In genomic region chr17:28347327-28347726, GRCm38 (mm10) we compare ENCODE assay signal across 25 mouse cellular contexts. TPM values are rescaled to one million over a fixed set of nuclear protein-coding genes. Genes with fewer than 3 reads are reported as not detected.
DNase-seq lines count a peak whose midpoint lies in the region; ATAC-seq and TF ChIP-seq lines count a peak whose summit lies in the region.
"Had no signal": no experiment of that assay in that cellular context is flagged by ENCODE, and none has a peak within 500 bp of the region (broad histone marks: within the 10 kb centered on the region; RNA-seq: fewer than 3 reads in every experiment).

No protein-coding gene starts in this region.

- no peak for TF ChIP-seq CTCF in intestine, postnatal 0 days (IDR thresholded peaks at IDR 0.05; ENCODE audit: low read depth)
- TF ChIP-seq CTCF in lung, postnatal 0 days (IDR thresholded peaks at IDR 0.05) = no peak

- no peak for ATAC-seq in intestine, embryonic 15.5 days
- ATAC-seq in intestine, postnatal 0 days = no peak
- no peak for ATAC-seq in lung, postnatal 0 days
- ATAC-seq in embryonic facial prominence, embryonic 15.5 days (ENCODE audit: insufficient number of reproducible peaks, low FRiP score, low TSS enrichment, low read depth) = no peak
- no peak for ATAC-seq in stomach, embryonic 15.5 days (ENCODE audit: insufficient read depth, low FRiP score, low read depth)
- ATAC-seq: activated CD4-positive, CD25-positive, alpha-beta regulatory T cell, adult 4 months; hindbrain, embryonic 16.5 days had no signal

- H3K4me2 ChIP-seq in intestine, embryonic 15.5 days (replicated peaks) = peak overlapping the region; percentile 93
- H3K4me2 ChIP-seq in intestine, postnatal 0 days (replicated peaks; ENCODE audit: low read depth) = no peak overlapping the region
- no peak overlapping the region for H3K4me2 ChIP-seq in lung, postnatal 0 days (replicated peaks; ENCODE audit: low read depth, low read length)
- peak overlapping the region; percentile 82 for H3K4me2 ChIP-seq in embryonic facial prominence, embryonic 15.5 days (replicated peaks)
- H3K4me2 ChIP-seq in stomach, embryonic 15.5 days = peak overlapping the region; percentile 87; the same call in 1 of the 2 replicates
- H3K4me2 ChIP-seq: forebrain, embryonic 12.5 days; liver, embryonic 15.5 days had no signal

- no peaks in the 10 kb centered on the region for H3K9me3 ChIP-seq in intestine, embryonic 15.5 days
- no peaks in the 10 kb centered on the region for H3K9me3 ChIP-seq in intestine, postnatal 0 days (ENCODE audit: control insufficient read depth)
- no peaks in the 10 kb centered on the region for H3K9me3 ChIP-seq in lung, postnatal 0 days (ENCODE audit: low read length)
- H3K9me3 ChIP-seq in embryonic facial prominence, embryonic 15.5 days (replicated peaks) = no peaks in the 10 kb centered on the region
- H3K9me3 ChIP-seq in stomach, embryonic 15.5 days = no peaks in the 10 kb centered on the region
- H3K9me3 ChIP-seq: forebrain, embryonic 12.5 days; G1E; liver, embryonic 15.5 days had no signal

- H3K27ac ChIP-seq in intestine, embryonic 15.5 days = 0 out of 2 replicates have a peak overlapping the region, but pooled peaks have one; percentile 13
- H3K27ac ChIP-seq in intestine, postnatal 0 days (ENCODE audit: low read depth, low read length) = no peak overlapping the region
- H3K27ac ChIP-seq in lung, postnatal 0 days (ENCODE audit: low read length) = 0 out of 2 replicates have a peak overlapping the region, but pooled peaks have one; percentile 20
- H3K27ac ChIP-seq in embryonic facial prominence, embryonic 15.5 days (replicated peaks) = peak overlapping the region; percentile 58; the same call in 1 of the 2 replicates
- H3K27ac ChIP-seq in stomach, embryonic 15.5 days = peak overlapping the region; percentile 9; the same call in 1 of the 2 replicates
- H3K27ac ChIP-seq: forebrain, embryonic 12.5 days; left cerebral cortex, adult 2 months; liver, embryonic 15.5 days had no signal

- TF ChIP-seq EP300 in lung, postnatal 0 days (IDR thresholded peaks at IDR 0.05) = no peak

- H3K27me3 ChIP-seq in intestine, embryonic 15.5 days (replicated peaks) = no peaks in the 10 kb centered on the region
- no peaks in the 10 kb centered on the region for H3K27me3 ChIP-seq in intestine, postnatal 0 days (replicated peaks; ENCODE audit: control insufficient read depth, insufficient read depth, low read length)
- H3K27me3 ChIP-seq in lung, postnatal 0 days (replicated peaks; ENCODE audit: insufficient read depth, low read length) = no peaks in the 10 kb centered on the region
- H3K27me3 ChIP-seq in embryonic facial prominence, embryonic 15.5 days = no peaks in the 10 kb centered on the region
- H3K27me3 ChIP-seq in stomach, embryonic 15.5 days (replicated peaks) = no peaks in the 10 kb centered on the region

- H3K9ac ChIP-seq in intestine, embryonic 15.5 days = 0 out of 2 replicates have a peak overlapping the region, but pooled peaks have one; percentile 5
- no peak overlapping the region for H3K9ac ChIP-seq in intestine, postnatal 0 days (ENCODE audit: low read depth, low read length)
- no peak overlapping the region for H3K9ac ChIP-seq in lung, postnatal 0 days (replicated peaks; ENCODE audit: low read depth)
- H3K9ac ChIP-seq in embryonic facial prominence, embryonic 15.5 days = no peak overlapping the region
- H3K9ac ChIP-seq in stomach, embryonic 15.5 days = no peak overlapping the region
- H3K9ac ChIP-seq: forebrain, embryonic 12.5 days; liver, embryonic 15.5 days had no signal

- no peaks in the 10 kb centered on the region for H3K36me3 ChIP-seq in intestine, embryonic 15.5 days
- no peaks in the 10 kb centered on the region for H3K36me3 ChIP-seq in intestine, postnatal 0 days (ENCODE audit: control insufficient read depth, insufficient read depth)
- no peaks in the 10 kb centered on the region for H3K36me3 ChIP-seq in lung, postnatal 0 days (ENCODE audit: insufficient read depth, low read length)
- H3K36me3 ChIP-seq in embryonic facial prominence, embryonic 15.5 days = no peaks in the 10 kb centered on the region
- no peaks in the 10 kb centered on the region for H3K36me3 ChIP-seq in stomach, embryonic 15.5 days
- H3K36me3 ChIP-seq: forebrain, embryonic 12.5 days; liver, embryonic 15.5 days had no signal

- peaks cover 77% of the 10 kb centered on the region for H3K4me1 ChIP-seq in intestine, embryonic 15.5 days (replicated peaks)
- H3K4me1 ChIP-seq in intestine, postnatal 0 days (replicated peaks; ENCODE audit: control insufficient read depth, insufficient read depth, low read length) = peaks cover 21% of the 10 kb centered on the region
- peaks cover 39% of the 10 kb centered on the region; the same call in 1 of the 2 replicates for H3K4me1 ChIP-seq in lung, postnatal 0 days (ENCODE audit: insufficient read depth, low read depth, low read length)
- peaks cover 82% of the 10 kb centered on the region for H3K4me1 ChIP-seq in embryonic facial prominence, embryonic 15.5 days
- peaks cover 76% of the 10 kb centered on the region for H3K4me1 ChIP-seq in stomach, embryonic 15.5 days

- WGBS in intestine, embryonic 15.5 days = 77% methylated on average over 10 of the region's 10 CpGs
- 73% methylated on average over 10 of the region's 10 CpGs for WGBS in intestine, postnatal 0 days
- 50% methylated on average over 10 of the region's 10 CpGs for WGBS in lung, postnatal 0 days
- WGBS in embryonic facial prominence, embryonic 15.5 days = 57% methylated on average over 10 of the region's 10 CpGs
- WGBS in stomach, embryonic 15.5 days = 75% methylated on average over 10 of the region's 10 CpGs

- DNase-seq in lung, postnatal 0 days (ENCODE audit: low spot score) = no peak
- no peak for DNase-seq in lung, postnatal 14 days
- no peak for DNase-seq in right cerebral cortex, postnatal 10 days (ENCODE audit: low spot score in 2 of 2)
- no peak for DNase-seq in yolk sac, embryonic 10.5 days (ENCODE audit: low spot score)
- DNase-seq: adrenal gland, postnatal 14 days; cerebellum, adult 9-11 months; gastrocnemius, postnatal 10 days; heart, adult 18-20 months; kidney, adult 18-20 months; kidney, postnatal 36 days; layer of hippocampus, adult 9-11 months; midbrain, embryonic 14.5 days; right cerebral cortex, postnatal 25 days; thymus, postnatal 36 days had no signal

- H3K4me3 ChIP-seq in intestine, embryonic 15.5 days (replicated peaks) = no peak overlapping the region
- no peak overlapping the region for H3K4me3 ChIP-seq in intestine, postnatal 0 days (ENCODE audit: low read depth, low read length)
- no peak overlapping the region for H3K4me3 ChIP-seq in lung, postnatal 0 days (ENCODE audit: low read depth, low read length)
- H3K4me3 ChIP-seq in embryonic facial prominence, embryonic 15.5 days (replicated peaks) = peak overlapping the region; percentile 89
- H3K4me3 ChIP-seq in stomach, embryonic 15.5 days (replicated peaks) = 0 out of 2 replicates have a peak overlapping the region, but pooled peaks have one; percentile 89
- H3K4me3 ChIP-seq: forebrain, embryonic 12.5 days; left cerebral cortex, adult 2 months; liver, embryonic 15.5 days had no signal

RNA-seq across cellular contexts. Expression of gene Tead3, which starts 3.3 kb away (rescaled TPM):
- 8.9 and 10.0 TPM in 2 replicates for polyA plus RNA-seq in intestine, embryonic 15.5 days (2015; fragmentation: Nextera tagmentation; extraction: Ambion mirVana)
- polyA plus RNA-seq in intestine, postnatal 0 days (2015; fragmentation: Nextera tagmentation; extraction: Ambion mirVana) = 5.8 and 6.2 TPM in 2 replicates
- 9.7 and 11.4 TPM in 2 replicates for polyA plus RNA-seq in lung, postnatal 0 days (2015; fragmentation: Nextera tagmentation; extraction: Ambion mirVana)
- polyA plus RNA-seq in embryonic facial prominence, embryonic 15.5 days (2015; fragmentation: Nextera tagmentation; extraction: Ambion mirVana) = 17.9 and 18.8 TPM in 2 replicates
- polyA plus RNA-seq in stomach, embryonic 15.5 days (2015; fragmentation: Nextera tagmentation; extraction: Ambion mirVana) = 11.5 and 12.0 TPM in 2 replicates
- polyA plus RNA-seq: activated CD4-positive, CD25-positive, alpha-beta regulatory T cell, adult 4 months had no signal

RNA-seq across cellular contexts. Expression of gene Tulp1, which starts 17.7 kb away (rescaled TPM):
- 3.6 and 4.1 TPM in 2 replicates for polyA plus RNA-seq in intestine, embryonic 15.5 days (2015; fragmentation: Nextera tagmentation; extraction: Ambion mirVana)
- polyA plus RNA-seq in intestine, postnatal 0 days (2015; fragmentation: Nextera tagmentation; extraction: Ambion mirVana) = 1.2 and 1.4 TPM in 2 replicates
- 18.1 and 22.7 TPM in 2 replicates for polyA plus RNA-seq in lung, postnatal 0 days (2015; fragmentation: Nextera tagmentation; extraction: Ambion mirVana)
- 5.1 and 5.8 TPM in 2 replicates for polyA plus RNA-seq in embryonic facial prominence, embryonic 15.5 days (2015; fragmentation: Nextera tagmentation; extraction: Ambion mirVana)
- polyA plus RNA-seq in stomach, embryonic 15.5 days (2015; fragmentation: Nextera tagmentation; extraction: Ambion mirVana) = 4.2 and 5.0 TPM in 2 replicates
- polyA plus RNA-seq: activated CD4-positive, CD25-positive, alpha-beta regulatory T cell, adult 4 months; frontal cortex, adult 2 months; G1E had no signal

RNA-seq across cellular contexts. Expression of gene Rpl10a, which starts 19.1 kb away (rescaled TPM):
- 639 and 690 TPM in 2 replicates for polyA plus RNA-seq in intestine, embryonic 15.5 days (2015; fragmentation: Nextera tagmentation; extraction: Ambion mirVana)
- 383 and 417 TPM in 2 replicates for polyA plus RNA-seq in intestine, postnatal 0 days (2015; fragmentation: Nextera tagmentation; extraction: Ambion mirVana)
- polyA plus RNA-seq in lung, postnatal 0 days (2015; fragmentation: Nextera tagmentation; extraction: Ambion mirVana) = 446 and 458 TPM in 2 replicates
- polyA plus RNA-seq in embryonic facial prominence, embryonic 15.5 days (2015; fragmentation: Nextera tagmentation; extraction: Ambion mirVana) = 620 and 681 TPM in 2 replicates
- 490 and 616 TPM in 2 replicates for polyA plus RNA-seq in stomach, embryonic 15.5 days (2015; fragmentation: Nextera tagmentation; extraction: Ambion mirVana)

RNA-seq across cellular contexts. Expression of gene Fance, which starts 34.0 kb away (rescaled TPM):
- 22.7 and 29.8 TPM in 2 replicates for polyA plus RNA-seq in intestine, embryonic 15.5 days (2015; fragmentation: Nextera tagmentation; extraction: Ambion mirVana)
- 10.3 and 11.0 TPM in 2 replicates for polyA plus RNA-seq in intestine, postnatal 0 days (2015; fragmentation: Nextera tagmentation; extraction: Ambion mirVana)
- 21.8 and 24.3 TPM in 2 replicates for polyA plus RNA-seq in lung, postnatal 0 days (2015; fragmentation: Nextera tagmentation; extraction: Ambion mirVana)
- 37.6 and 38.5 TPM in 2 replicates for polyA plus RNA-seq in embryonic facial prominence, embryonic 15.5 days (2015; fragmentation: Nextera tagmentation; extraction: Ambion mirVana)
- polyA plus RNA-seq in stomach, embryonic 15.5 days (2015; fragmentation: Nextera tagmentation; extraction: Ambion mirVana) = 26.9 and 29.9 TPM in 2 replicates

Comparison
In these comparisons a context has a peak if more than half of its experiments do, and no peak if none do; other contexts are left out.
1. H3K4me2 ChIP-seq: peak in intestine, embryonic 15.5 days (single experiment), embryonic facial prominence, embryonic 15.5 days (single experiment) and stomach, embryonic 15.5 days (single experiment); none in intestine, postnatal 0 days (single experiment) and lung, postnatal 0 days (single experiment).
2. H3K4me3 ChIP-seq: peak in embryonic facial prominence, embryonic 15.5 days (single experiment) and stomach, embryonic 15.5 days (single experiment); none in intestine, embryonic 15.5 days (single experiment), intestine, postnatal 0 days (single experiment) and lung, postnatal 0 days (single experiment).